Mouse (Mus musculus): ENCODE results near the gene Lck.

GRCm38 (mm10) chr4:129620419-129621282 is 47.2 kb upstream of the Lck start:
- TF ChIP-seq MAX (IDR thresholded peaks at IDR 0.05) = no peak
- TF ChIP-seq FOSL1 (IDR thresholded peaks at IDR 0.05; ENCODE audit: insufficient read depth, low read length, poor library complexity, severe bottlenecking) = no peak
- TF ChIP-seq CTCF (IDR thresholded peaks at IDR 0.05; ENCODE audit: control insufficient read depth, insufficient read depth, insufficient read length) = no peak
- no peak for TF ChIP-seq USF1 (IDR thresholded peaks at IDR 0.05; ENCODE audit: low read depth)
- TF ChIP-seq MYOD1 (IDR thresholded peaks at IDR 0.05; ENCODE audit: control insufficient read depth, insufficient read length, low read depth) = no peak
- TF ChIP-seq MYOG (IDR thresholded peaks at IDR 0.05; ENCODE audit: control insufficient read depth, extremely low read depth, insufficient read length) = no peak
- TF ChIP-seq CEBPB (IDR thresholded peaks at IDR 0.05; ENCODE audit: low read depth) = no peak
